Mouse (Mus musculus): Measurements from ENCODE around the gene Hba-a1. TPM values are rescaled to one million over a fixed set of nuclear protein-coding genes. Genes with fewer than 3 reads are reported as not detected.

The Hba-a1 gene
- polyA plus RNA-seq, 1 experiment: not detected

GRCm38 (mm10) chr11:32242209-32242608 is 41.1 kb upstream of the Hba-a1 start:
- Histone ChIP-seq H3K4me1 (ENCODE audit: control insufficient read depth, insufficient read depth, low read length) (no peaks in the 10 kb centered on the region), H3K27ac (ENCODE audit: insufficient read depth, low read length) (no peak overlapping the region), H3K4me3 (ENCODE audit: insufficient read depth, low read length) (no peak overlapping the region)
- TF ChIP-seq CTCF (IDR thresholded peaks at IDR 0.05; ENCODE audit: borderline replicate concordance, insufficient read depth, low read length) (no peak), POLR2A (IDR thresholded peaks at IDR 0.05; ENCODE audit: low read depth, low read length) (no peak)

GRCm38 (mm10) chr11:32243205-32243955 is 39.9 kb upstream of the Hba-a1 start:
- Histone ChIP-seq H3K27ac (ENCODE audit: insufficient read depth, low read length) (no peak overlapping the region), H3K4me1 (ENCODE audit: control insufficient read depth, insufficient read depth, low read length) (no peaks in the 10 kb centered on the region), H3K4me3 (ENCODE audit: insufficient read depth, low read length) (no peak overlapping the region)
- no peak for TF ChIP-seq POLR2A (IDR thresholded peaks at IDR 0.05; ENCODE audit: low read depth, low read length)
- TF ChIP-seq CTCF (IDR thresholded peaks at IDR 0.05; ENCODE audit: borderline replicate concordance, insufficient read depth, low read length): no peak

DNA sequence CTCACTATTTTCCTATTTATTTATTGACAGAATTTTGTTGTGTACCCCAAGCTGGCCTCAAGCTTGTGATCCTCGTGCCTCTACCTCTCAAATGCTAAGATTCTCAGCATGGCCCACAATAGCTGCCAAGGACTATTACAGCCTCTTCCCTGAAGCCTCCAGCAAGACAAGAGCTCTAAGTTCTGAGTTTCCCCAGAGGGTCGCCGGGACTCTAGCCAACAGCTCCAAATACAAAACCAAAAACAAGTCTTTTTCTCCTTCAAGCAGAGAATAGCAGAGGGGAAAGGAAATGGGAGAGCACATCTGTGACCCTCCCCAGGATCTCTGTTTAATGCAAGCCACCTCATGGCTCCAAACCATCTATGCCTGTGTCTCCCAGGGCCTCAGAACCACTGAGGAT is 39.2 kb upstream of the Hba-a1 start:
- H3K27ac ChIP-seq (ENCODE audit: insufficient read depth, low read length): no peak overlapping the region
- H3K4me1 ChIP-seq (ENCODE audit: control insufficient read depth, insufficient read depth, low read length): no peaks in the 10 kb centered on the region
- no peak for TF ChIP-seq POLR2A (IDR thresholded peaks at IDR 0.05; ENCODE audit: low read depth, low read length)
- TF ChIP-seq CTCF (IDR thresholded peaks at IDR 0.05; ENCODE audit: borderline replicate concordance, insufficient read depth, low read length): no peak
- H3K4me3 ChIP-seq (ENCODE audit: insufficient read depth, low read length): no peak overlapping the region

- Histone ChIP-seq H3K4me1 (ENCODE audit: control insufficient read depth, insufficient read depth, low read length) (no peaks in the 10 kb centered on the region), H3K27ac (ENCODE audit: insufficient read depth, low read length) (no peak overlapping the region), H3K4me3 (ENCODE audit: insufficient read depth, low read length) (no peak overlapping the region)
- TF ChIP-seq CTCF (IDR thresholded peaks at IDR 0.05; ENCODE audit: borderline replicate concordance, insufficient read depth, low read length) (no peak), POLR2A (IDR thresholded peaks at IDR 0.05; ENCODE audit: low read depth, low read length) (no peak)
These were observed 38.7 kb upstream of the Hba-a1 start for GRCm38 (mm10) chr11:32244617-32245016.

DNA sequence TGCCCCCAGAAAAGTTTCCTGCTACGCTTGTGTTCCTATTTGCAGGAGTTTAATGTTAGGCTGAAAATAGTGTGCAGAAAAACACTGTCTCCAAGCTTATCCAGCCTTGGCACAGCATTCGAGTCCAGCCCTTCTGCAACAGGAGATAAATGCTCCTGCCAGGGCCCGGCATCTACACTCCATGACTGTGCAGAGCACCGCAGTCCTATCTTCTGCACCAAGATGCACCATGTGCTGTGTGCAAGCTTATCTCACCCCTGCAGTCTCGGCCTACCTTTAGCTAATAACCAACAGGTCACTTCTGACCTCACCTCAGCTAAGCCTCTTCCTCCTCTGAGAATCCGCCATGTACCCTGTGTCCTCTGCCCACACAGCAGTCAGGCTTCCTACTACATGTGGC is 37.7 kb upstream of the Hba-a1 start:
- H3K4me3 ChIP-seq (ENCODE audit: insufficient read depth, low read length): no peak overlapping the region

DNA sequence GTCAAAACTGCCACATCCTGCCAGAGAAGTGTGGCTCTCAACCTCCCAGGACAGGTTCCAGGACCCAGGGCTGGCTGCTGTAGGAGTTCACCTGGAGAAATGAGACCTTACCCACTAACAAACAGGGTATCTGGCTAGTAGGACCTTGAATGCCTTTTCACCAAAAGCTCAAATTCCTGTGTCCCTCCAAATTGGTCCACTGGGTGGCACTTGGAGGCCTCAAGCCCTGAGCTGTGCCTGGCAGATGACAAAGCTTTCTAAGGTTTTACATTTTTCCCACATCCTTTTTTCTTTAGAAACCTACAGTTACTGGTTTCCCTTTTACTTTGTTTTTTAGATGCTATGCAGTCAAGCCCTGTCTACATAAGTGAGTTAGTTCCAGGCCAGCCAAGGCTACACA is 36.2 kb upstream of the Hba-a1 start:
- no peak for TF ChIP-seq CTCF (IDR thresholded peaks at IDR 0.05; ENCODE audit: borderline replicate concordance, insufficient read depth, low read length)
- no peak for TF ChIP-seq POLR2A (IDR thresholded peaks at IDR 0.05; ENCODE audit: low read depth, low read length)
- H3K4me1 ChIP-seq (ENCODE audit: control insufficient read depth, insufficient read depth, low read length): peaks cover 9% of the 10 kb centered on the region
- no peak overlapping the region for H3K4me3 ChIP-seq (ENCODE audit: insufficient read depth, low read length)
- no peak overlapping the region for H3K27ac ChIP-seq (ENCODE audit: insufficient read depth, low read length)

More for the DNA sequence above, 37.7 kb upstream of the Hba-a1 start:
- TF ChIP-seq POLR2A (IDR thresholded peaks at IDR 0.05; ENCODE audit: low read depth, low read length) (no peak), CTCF (IDR thresholded peaks at IDR 0.05; ENCODE audit: borderline replicate concordance, insufficient read depth, low read length) (no peak)
- Histone ChIP-seq H3K4me1 (ENCODE audit: control insufficient read depth, insufficient read depth, low read length) (no peaks in the 10 kb centered on the region), H3K27ac (ENCODE audit: insufficient read depth, low read length) (no peak overlapping the region)

DNA sequence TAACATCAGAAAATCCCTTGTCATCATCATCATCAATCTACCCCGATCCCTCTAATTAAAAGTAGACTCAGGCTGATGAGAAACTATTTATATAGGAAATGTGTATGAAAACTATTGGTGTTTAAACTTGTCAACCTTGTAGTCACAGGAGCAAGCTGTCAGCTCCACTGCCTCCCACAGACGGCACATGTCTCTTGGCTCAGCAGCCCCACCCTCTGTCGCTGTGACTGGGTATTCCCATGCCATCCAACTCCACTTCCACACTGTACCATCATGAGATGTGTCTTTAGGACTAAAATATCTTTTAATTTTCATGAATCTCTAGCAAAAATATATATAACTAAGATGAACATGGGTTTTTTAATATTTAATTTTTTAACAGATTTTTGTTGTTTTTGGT is 35.0 kb upstream of the Hba-a1 start:
- no peak for TF ChIP-seq POLR2A (IDR thresholded peaks at IDR 0.05; ENCODE audit: low read depth, low read length)
- no peak for TF ChIP-seq CTCF (IDR thresholded peaks at IDR 0.05; ENCODE audit: borderline replicate concordance, insufficient read depth, low read length)
- H3K4me3 ChIP-seq (ENCODE audit: insufficient read depth, low read length): no peak overlapping the region
- H3K27ac ChIP-seq (ENCODE audit: insufficient read depth, low read length): no peak overlapping the region
- H3K4me1 ChIP-seq (ENCODE audit: control insufficient read depth, insufficient read depth, low read length): peaks cover 9% of the 10 kb centered on the region

GRCm38 (mm10) chr11:32250880-32251763 is 32.2 kb upstream of the Hba-a1 start:
- no peak for TF ChIP-seq CTCF (IDR thresholded peaks at IDR 0.05; ENCODE audit: borderline replicate concordance, insufficient read depth, low read length)
- TF ChIP-seq POLR2A (IDR thresholded peaks at IDR 0.05; ENCODE audit: low read depth, low read length): no peak
- no peak overlapping the region for H3K4me3 ChIP-seq (ENCODE audit: insufficient read depth, low read length)
- peaks cover 9% of the 10 kb centered on the region for H3K4me1 ChIP-seq (ENCODE audit: control insufficient read depth, insufficient read depth, low read length)
- peak overlapping the region; percentile 74; the same call in 1 of the 2 replicates for H3K27ac ChIP-seq (ENCODE audit: insufficient read depth, low read length)

GRCm38 (mm10) chr11:32253121-32253520 is 30.2 kb upstream of the Hba-a1 start:
- no peak for TF ChIP-seq POLR2A (IDR thresholded peaks at IDR 0.05; ENCODE audit: low read depth, low read length)
- no peak for TF ChIP-seq CTCF (IDR thresholded peaks at IDR 0.05; ENCODE audit: borderline replicate concordance, insufficient read depth, low read length)
- Histone ChIP-seq H3K4me3 (ENCODE audit: insufficient read depth, low read length) (no peak overlapping the region), H3K27ac (ENCODE audit: insufficient read depth, low read length) (no peak overlapping the region), H3K4me1 (ENCODE audit: control insufficient read depth, insufficient read depth, low read length) (peaks cover 9% of the 10 kb centered on the region)

DNA sequence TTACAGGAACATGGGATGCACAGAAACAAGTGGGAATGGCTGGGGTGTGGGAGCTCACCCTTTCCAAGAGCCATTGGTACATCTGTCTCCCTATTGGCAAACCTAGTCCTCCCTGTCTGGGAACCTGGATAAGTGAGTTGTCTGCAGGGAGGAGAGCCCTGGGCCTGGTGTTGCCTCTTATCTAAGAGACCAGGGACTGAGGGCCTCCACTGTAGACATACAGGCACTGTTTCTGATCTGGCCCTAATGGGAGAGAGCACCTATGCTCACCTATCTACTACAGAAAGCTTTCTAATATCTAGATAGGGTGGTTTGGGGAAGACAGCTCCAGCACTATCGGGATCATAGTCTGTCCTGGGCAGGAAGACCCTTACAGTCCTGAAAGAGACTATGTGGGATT is 27.2 kb upstream of the Hba-a1 start:
- Histone ChIP-seq H3K27ac (ENCODE audit: insufficient read depth, low read length) (no peak overlapping the region), H3K4me1 (ENCODE audit: control insufficient read depth, insufficient read depth, low read length) (peaks cover 4% of the 10 kb centered on the region), H3K4me3 (ENCODE audit: insufficient read depth, low read length) (no peak overlapping the region)
- TF ChIP-seq POLR2A (IDR thresholded peaks at IDR 0.05; ENCODE audit: low read depth, low read length): no peak
- no peak for TF ChIP-seq CTCF (IDR thresholded peaks at IDR 0.05; ENCODE audit: borderline replicate concordance, insufficient read depth, low read length)
